Mouse (Mus musculus): ENCODE measurements around the gene Inka2. TPM values are rescaled to one million over a fixed set of nuclear protein-coding genes. Genes with fewer than 3 reads are reported as not detected.

Inka2 gene
- polyA plus RNA-seq, 1 experiment from 2014 or later = 3.9 TPM

- Histone ChIP-seq H3K27me3 (replicated peaks; ENCODE audit: control insufficient read depth, insufficient read depth, low read length) (no peaks in the 10 kb centered on the region), H3K9me3 (ENCODE audit: control insufficient read depth, low read length) (no peaks in the 10 kb centered on the region), H3K36me3 (ENCODE audit: control insufficient read depth, insufficient read depth) (peaks cover 5% of the 10 kb centered on the region; the same call in 1 of the 2 replicates), H3K4me3 (replicated peaks; ENCODE audit: low read length) (no peak overlapping the region), H3K4me1 (replicated peaks; ENCODE audit: control insufficient read depth, insufficient read depth, low read length) (no peaks in the 10 kb centered on the region), H3K9ac (replicated peaks; ENCODE audit: low read depth, low read length) (no peak overlapping the region), H3K27ac (ENCODE audit: low read length) (no peak overlapping the region), H3K4me2 (ENCODE audit: low read length) (no peak overlapping the region)
- no peak for ATAC-seq
- 87% methylated on average over 7 of the region's 7 CpGs for WGBS
These were observed 32.7 kb downstream of the Inka2 start for GRCm38 (mm10) chr3:105737070-105737469.

DNA sequence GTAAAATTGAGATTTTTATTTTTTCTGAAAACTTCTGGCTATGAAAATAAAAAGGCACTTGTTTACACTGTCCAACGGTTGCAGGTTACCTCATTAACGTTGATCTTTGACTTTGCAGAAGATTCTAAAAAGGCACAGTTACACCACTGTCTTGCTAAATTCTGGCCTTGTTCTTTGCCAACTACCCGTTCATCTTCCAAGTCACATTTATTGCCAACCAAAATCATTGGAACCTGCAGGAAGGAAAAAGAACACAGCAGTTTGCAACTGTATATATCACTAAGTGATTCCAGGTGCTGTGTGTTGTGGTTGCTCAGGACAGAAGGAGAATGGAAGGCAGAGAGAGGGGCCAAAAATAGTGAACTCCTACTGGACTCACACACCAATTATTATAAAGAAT lies 33.3 kb downstream of the Inka2 start:
- Histone ChIP-seq H3K4me2 (ENCODE audit: low read length) (no peak overlapping the region), H3K4me1 (replicated peaks; ENCODE audit: control insufficient read depth, insufficient read depth, low read length) (no peaks in the 10 kb centered on the region), H3K27me3 (replicated peaks; ENCODE audit: control insufficient read depth, insufficient read depth, low read length) (no peaks in the 10 kb centered on the region), H3K9me3 (ENCODE audit: control insufficient read depth, low read length) (no peaks in the 10 kb centered on the region), H3K9ac (replicated peaks; ENCODE audit: low read depth, low read length) (no peak overlapping the region), H3K27ac (ENCODE audit: low read length) (no peak overlapping the region), H3K4me3 (replicated peaks; ENCODE audit: low read length) (no peak overlapping the region), H3K36me3 (ENCODE audit: control insufficient read depth, insufficient read depth) (peaks cover 5% of the 10 kb centered on the region; the same call in 1 of the 2 replicates)
- ATAC-seq = no peak
- WGBS = 93% methylated on average over 3 of the region's 3 CpGs

DNA sequence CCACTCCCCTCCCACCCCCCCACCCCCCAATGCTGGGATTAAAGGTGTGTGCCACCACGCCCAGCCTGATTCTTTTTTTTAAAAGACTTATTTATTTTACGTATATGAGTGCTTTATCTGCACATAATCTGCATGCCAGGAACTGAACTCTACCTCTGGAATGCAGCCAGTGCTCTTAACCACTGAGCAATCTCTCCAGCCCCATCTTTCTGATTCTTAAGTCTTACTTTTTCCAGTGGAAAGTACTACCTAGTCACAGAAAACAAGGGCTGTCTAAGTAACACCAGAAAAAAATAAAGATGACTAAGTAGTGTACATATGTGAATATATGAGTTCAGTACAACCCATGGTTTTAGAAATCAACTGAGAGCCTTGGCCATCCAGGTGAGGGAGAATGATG lies 42.1 kb downstream of the Inka2 start:
- H3K9ac ChIP-seq (replicated peaks; ENCODE audit: low read depth, low read length) = no peak overlapping the region
- ATAC-seq = no peak
- no peaks in the 10 kb centered on the region for H3K27me3 ChIP-seq (replicated peaks; ENCODE audit: control insufficient read depth, insufficient read depth, low read length)
- H3K36me3 ChIP-seq (ENCODE audit: control insufficient read depth, insufficient read depth) = no peaks in the 10 kb centered on the region
- H3K27ac ChIP-seq (ENCODE audit: low read length) = no peak overlapping the region
- H3K9me3 ChIP-seq (ENCODE audit: control insufficient read depth, low read length) = no peaks in the 10 kb centered on the region
- WGBS = 85% methylated on average over 2 of the region's 2 CpGs
- H3K4me3 ChIP-seq (replicated peaks; ENCODE audit: low read length) = no peak overlapping the region
- H3K4me1 ChIP-seq (replicated peaks; ENCODE audit: control insufficient read depth, insufficient read depth, low read length) = no peaks in the 10 kb centered on the region
- no peak overlapping the region for H3K4me2 ChIP-seq (ENCODE audit: low read length)

GRCm38 (mm10) chr3:105750810-105751209 lies 46.4 kb downstream of the Inka2 start:
- Histone ChIP-seq H3K4me1 (replicated peaks; ENCODE audit: control insufficient read depth, insufficient read depth, low read length) (no peaks in the 10 kb centered on the region), H3K9me3 (ENCODE audit: control insufficient read depth, low read length) (no peaks in the 10 kb centered on the region), H3K27me3 (replicated peaks; ENCODE audit: control insufficient read depth, insufficient read depth, low read length) (no peaks in the 10 kb centered on the region), H3K27ac (ENCODE audit: low read length) (no peak overlapping the region), H3K4me3 (replicated peaks; ENCODE audit: low read length) (no peak overlapping the region), H3K36me3 (ENCODE audit: control insufficient read depth, insufficient read depth) (no peaks in the 10 kb centered on the region), H3K9ac (replicated peaks; ENCODE audit: low read depth, low read length) (no peak overlapping the region), H3K4me2 (ENCODE audit: low read length) (no peak overlapping the region)
- no peak for ATAC-seq
- 90% methylated on average over 2 of the region's 2 CpGs for WGBS

GRCm38 (mm10) chr3:105754184-105754583 lies 49.8 kb downstream of the Inka2 start:
- no peak for ATAC-seq
- no peaks in the 10 kb centered on the region for H3K36me3 ChIP-seq (ENCODE audit: control insufficient read depth, insufficient read depth)
- no peaks in the 10 kb centered on the region for H3K27me3 ChIP-seq (replicated peaks; ENCODE audit: control insufficient read depth, insufficient read depth, low read length)
- no peaks in the 10 kb centered on the region for H3K9me3 ChIP-seq (ENCODE audit: control insufficient read depth, low read length)
- no peaks in the 10 kb centered on the region for H3K4me1 ChIP-seq (replicated peaks; ENCODE audit: control insufficient read depth, insufficient read depth, low read length)
- H3K4me3 ChIP-seq (replicated peaks; ENCODE audit: low read length) = no peak overlapping the region
- H3K9ac ChIP-seq (replicated peaks; ENCODE audit: low read depth, low read length) = no peak overlapping the region
- no peak overlapping the region for H3K27ac ChIP-seq (ENCODE audit: low read length)
- 77% methylated on average over 3 of the region's 3 CpGs for WGBS
- H3K4me2 ChIP-seq (ENCODE audit: low read length) = no peak overlapping the region

GRCm38 (mm10) chr3:105755123-105755522 lies 50.7 kb downstream of the Inka2 start:
- H3K4me2 ChIP-seq (ENCODE audit: low read length) = no peak overlapping the region
- H3K36me3 ChIP-seq (ENCODE audit: control insufficient read depth, insufficient read depth) = no peaks in the 10 kb centered on the region
- no peak overlapping the region for H3K27ac ChIP-seq (ENCODE audit: low read length)
- no peaks in the 10 kb centered on the region for H3K4me1 ChIP-seq (replicated peaks; ENCODE audit: control insufficient read depth, insufficient read depth, low read length)
- no peaks in the 10 kb centered on the region for H3K27me3 ChIP-seq (replicated peaks; ENCODE audit: control insufficient read depth, insufficient read depth, low read length)
- no peaks in the 10 kb centered on the region for H3K9me3 ChIP-seq (ENCODE audit: control insufficient read depth, low read length)
- no peak overlapping the region for H3K9ac ChIP-seq (replicated peaks; ENCODE audit: low read depth, low read length)
- no peak for ATAC-seq
- WGBS = 97% methylated on average over 9 of the region's 9 CpGs
- H3K4me3 ChIP-seq (replicated peaks; ENCODE audit: low read length) = no peak overlapping the region

- no peaks in the 10 kb centered on the region for H3K36me3 ChIP-seq (ENCODE audit: control insufficient read depth, insufficient read depth)
These were observed 52.1 kb downstream of the Inka2 start for GRCm38 (mm10) chr3:105756505-105756904.

GRCm38 (mm10) chr3:105757323-105758083 lies 53.1 kb downstream of the Inka2 start:
- Histone ChIP-seq H3K9me3 (ENCODE audit: control insufficient read depth, low read length) (no peaks in the 10 kb centered on the region), H3K4me1 (replicated peaks; ENCODE audit: control insufficient read depth, insufficient read depth, low read length) (no peaks in the 10 kb centered on the region), H3K27ac (ENCODE audit: low read length) (no peak overlapping the region), H3K36me3 (ENCODE audit: control insufficient read depth, insufficient read depth) (no peaks in the 10 kb centered on the region), H3K27me3 (replicated peaks; ENCODE audit: control insufficient read depth, insufficient read depth, low read length) (no peaks in the 10 kb centered on the region), H3K9ac (replicated peaks; ENCODE audit: low read depth, low read length) (no peak overlapping the region), H3K4me2 (ENCODE audit: low read length) (no peak overlapping the region), H3K4me3 (replicated peaks; ENCODE audit: low read length) (no peak overlapping the region)
- WGBS = 77% methylated on average over 6 of the region's 6 CpGs
- no peak for ATAC-seq

More at GRCm38 (mm10) chr3:105756505-105756904, 52.1 kb downstream of the Inka2 start:
- Histone ChIP-seq H3K9me3 (ENCODE audit: control insufficient read depth, low read length) (no peaks in the 10 kb centered on the region), H3K27ac (ENCODE audit: low read length) (no peak overlapping the region), H3K4me1 (replicated peaks; ENCODE audit: control insufficient read depth, insufficient read depth, low read length) (no peaks in the 10 kb centered on the region), H3K4me3 (replicated peaks; ENCODE audit: low read length) (no peak overlapping the region), H3K27me3 (replicated peaks; ENCODE audit: control insufficient read depth, insufficient read depth, low read length) (no peaks in the 10 kb centered on the region), H3K9ac (replicated peaks; ENCODE audit: low read depth, low read length) (no peak overlapping the region), H3K4me2 (ENCODE audit: low read length) (no peak overlapping the region)
- 57% methylated on average over 2 of the region's 2 CpGs for WGBS
- ATAC-seq = no peak

DNA sequence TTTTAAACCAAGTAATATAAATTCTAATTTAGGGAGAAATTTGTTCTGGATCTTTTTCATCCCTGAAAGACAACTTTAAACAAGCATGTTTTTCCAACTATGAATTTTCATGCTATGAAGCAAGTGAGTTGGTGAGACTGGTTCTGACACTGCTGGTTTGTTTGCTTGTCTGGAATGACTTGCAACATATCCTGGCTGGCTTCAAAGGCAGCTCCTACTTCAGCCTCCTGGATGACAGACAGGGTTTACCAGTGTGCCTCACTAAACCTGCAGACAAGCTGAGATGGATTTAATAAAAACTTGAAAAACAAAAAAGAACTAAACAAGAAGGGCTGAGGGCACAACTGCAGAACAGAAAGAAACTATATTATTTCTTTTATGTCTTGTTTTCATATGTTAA lies 53.7 kb downstream of the Inka2 start:
- H3K36me3 ChIP-seq (ENCODE audit: control insufficient read depth, insufficient read depth) = no peaks in the 10 kb centered on the region
- H3K27me3 ChIP-seq (replicated peaks; ENCODE audit: control insufficient read depth, insufficient read depth, low read length) = no peaks in the 10 kb centered on the region
- no peaks in the 10 kb centered on the region for H3K4me1 ChIP-seq (replicated peaks; ENCODE audit: control insufficient read depth, insufficient read depth, low read length)
- no peak overlapping the region for H3K4me3 ChIP-seq (replicated peaks; ENCODE audit: low read length)
- H3K9ac ChIP-seq (replicated peaks; ENCODE audit: low read depth, low read length) = no peak overlapping the region
- no peak overlapping the region for H3K27ac ChIP-seq (ENCODE audit: low read length)
- no peak overlapping the region for H3K4me2 ChIP-seq (ENCODE audit: low read length)
- H3K9me3 ChIP-seq (ENCODE audit: control insufficient read depth, low read length) = no peaks in the 10 kb centered on the region
- ATAC-seq = no peak

GRCm38 (mm10) chr3:105758658-105759057 lies 54.3 kb downstream of the Inka2 start:
- no peaks in the 10 kb centered on the region for H3K4me1 ChIP-seq (replicated peaks; ENCODE audit: control insufficient read depth, insufficient read depth, low read length)
- H3K4me2 ChIP-seq (ENCODE audit: low read length) = no peak overlapping the region
- no peak overlapping the region for H3K27ac ChIP-seq (ENCODE audit: low read length)
- H3K4me3 ChIP-seq (replicated peaks; ENCODE audit: low read length) = no peak overlapping the region
- no peaks in the 10 kb centered on the region for H3K9me3 ChIP-seq (ENCODE audit: control insufficient read depth, low read length)
- WGBS = 90% methylated on average over 4 of the region's 4 CpGs
- no peak for ATAC-seq
- no peak overlapping the region for H3K9ac ChIP-seq (replicated peaks; ENCODE audit: low read depth, low read length)
- no peaks in the 10 kb centered on the region for H3K27me3 ChIP-seq (replicated peaks; ENCODE audit: control insufficient read depth, insufficient read depth, low read length)
- H3K36me3 ChIP-seq (ENCODE audit: control insufficient read depth, insufficient read depth) = no peaks in the 10 kb centered on the region

All from forebrain, embryonic 16.5 days (tissue).